Mouse (Mus musculus) liver, postnatal 0 days (tissue): ENCODE data around the gene Cdiptos. TPM values are rescaled to one million over a fixed set of nuclear protein-coding genes. Genes with fewer than 3 reads are reported as not detected.
A peak's percentile ranks its signal among the peaks of the same experiment; 100 is the strongest.

Experiments used
- ATAC-seq: fragments of 200-750 bp; cut with Nextera tagmentation; 2 replicates; pipeline ENCODE4 v1.8.0; 2017; ENCODE audit warnings: mild to moderate bottlenecking, moderate library complexity
- DNase-seq: peaks from one replicate; pipeline ENCODE4 v3.0.0-alpha.2; 2016
- H3K27ac ChIP-seq: fragments of 300-500 bp; sonication (generic); 2 replicates; pipeline ENCODE4 v1.5.1; 2014; ENCODE audit warnings: antibody characterized with exemption, moderate library complexity, mild to moderate bottlenecking, low read depth
- H3K27me3 ChIP-seq: fragments of 300-500 bp; sonication (generic); 2 replicates; pipeline ENCODE4 v1.6.1; 2014; ENCODE audit warnings: low read length, control low read depth, mixed read lengths; ENCODE audit not compliant: insufficient read depth
- H3K36me3 ChIP-seq: fragments of 300-500 bp; sonication (generic); replicated peaks from 2 replicates; pipeline ENCODE4 v1.6.1; 2014; ENCODE audit warnings: mild to moderate bottlenecking, control low read depth, low read length, moderate library complexity, mixed read lengths; ENCODE audit not compliant: insufficient read depth
- H3K4me1 ChIP-seq: fragments of 300-500 bp; sonication (generic); 2 replicates; pipeline ENCODE4 v1.6.1; 2014; ENCODE audit warnings: antibody characterized with exemption, mild to moderate bottlenecking, control low read depth; ENCODE audit not compliant: insufficient read depth
- H3K4me2 ChIP-seq: fragments of 300-500 bp; sonication (generic); 2 replicates; pipeline ENCODE4 v1.6.1; 2014; ENCODE audit warnings: low read depth, mild to moderate bottlenecking, low read length, moderate library complexity, mixed read lengths
- H3K4me3 ChIP-seq: fragments of 300-500 bp; sonication (generic); 2 replicates; pipeline ENCODE4 v1.5.1; 2014; ENCODE audit warnings: low read depth, low read length
- H3K9ac ChIP-seq: fragments of 300-500 bp; sonication (generic); replicated peaks from 2 replicates; pipeline ENCODE4 v1.6.1; 2014; ENCODE audit warnings: mild to moderate bottlenecking, moderate library complexity
- H3K9me3 ChIP-seq: fragments of 300-500 bp; sonication (generic); 2 replicates; pipeline ENCODE4 v1.6.1; 2016; ENCODE audit warnings: mild to moderate bottlenecking, control low read depth, low read length, mixed read lengths
- CTCF ChIP-seq: sonication (generic); IDR thresholded peaks from 2 replicates; pipeline ENCODE4 v1.5.1; 2016; ENCODE audit warnings: antibody characterized with exemption, low read depth
- EP300 ChIP-seq: IDR thresholded peaks from 2 replicates; pipeline ENCODE4 v1.6.1; 2016; ENCODE audit warnings: antibody characterized with exemption, low read depth, mild to moderate bottlenecking
- WGBS: fragments of 180-500 bp; shearing (Covaris S2); extraction: QIAGEN DNeasy Blood & Tissue Kit; methylation state at CpG from one replicate; pipeline ENCODE4 v1.1.7; 2014; ENCODE audit not compliant: insufficient replicate concordance; 5-methylcytosine and 5-hydroxymethylcytosine counted together
- polyA plus RNA-seq: library from polyadenylated mRNA; unstranded; fragments of >200 nt; fragmentation: Nextera tagmentation; extraction: Ambion mirVana; gene quantifications from 2 replicates; pipeline ENCODE4 v1.2.1, GENCODE M21; 2015

The Cdiptos gene
- polyA plus RNA-seq, 1 experiment from 2014 or later = 0.68 TPM

DNA sequence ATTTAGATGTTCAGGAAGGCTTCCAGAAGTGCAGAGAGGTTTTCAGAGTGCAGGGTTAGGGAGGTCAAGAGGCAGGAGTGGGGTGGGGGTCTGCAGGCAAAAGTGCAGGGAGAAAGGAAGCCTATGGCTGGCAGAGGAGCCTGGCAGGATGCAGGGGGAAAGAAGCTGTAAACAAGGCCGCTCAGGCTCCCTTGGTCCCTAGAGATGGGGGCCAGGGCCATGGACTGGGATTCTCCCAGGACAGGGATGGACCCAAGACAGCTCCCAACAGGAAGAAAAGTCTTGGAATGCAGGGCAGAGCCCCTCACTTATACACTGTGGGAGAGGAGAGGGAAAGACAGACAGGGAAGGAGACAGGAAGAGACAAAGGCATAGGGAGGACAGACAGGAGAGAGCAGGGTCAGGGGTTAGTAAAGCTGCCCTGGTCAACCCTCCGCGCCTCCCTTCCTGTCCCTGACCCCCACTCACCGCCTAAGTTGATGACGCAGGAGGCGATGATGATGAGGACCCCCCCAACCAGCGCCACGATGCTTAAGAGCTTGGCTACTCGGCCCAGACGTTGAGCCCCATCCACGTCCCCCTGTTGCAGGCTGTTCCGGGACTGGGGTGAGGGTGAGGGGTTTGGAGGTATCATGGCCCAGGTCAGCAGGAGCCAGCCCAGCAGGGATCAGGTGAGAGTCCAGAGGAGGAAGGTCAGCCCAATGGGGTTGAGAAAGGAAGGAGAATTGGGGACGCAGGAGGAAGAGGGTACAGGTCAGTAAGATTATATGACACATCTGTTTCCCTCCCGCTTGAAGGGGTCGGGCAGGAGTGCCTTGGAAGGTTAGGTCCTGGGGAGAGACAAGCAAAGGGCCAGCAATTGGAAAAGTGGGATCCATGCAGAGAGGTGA lies 42.8 kb upstream of the Cdiptos start:
- Histone ChIP-seq H3K4me1 (peaks cover 57% of the 10 kb centered on the region), H3K9me3 (no peaks in the 10 kb centered on the region), H3K4me2 (no peak overlapping the region), H3K27me3 (no peaks in the 10 kb centered on the region), H3K36me3 (peaks cover 19% of the 10 kb centered on the region), H3K4me3 (no peak overlapping the region), H3K27ac (no peak overlapping the region; the same call in 1 of the 2 replicates), H3K9ac (no peak overlapping the region)
- 82% methylated on average over 14 of the region's 15 CpGs for WGBS
- DNase-seq = no peak
- no peak for ATAC-seq
- TF ChIP-seq CTCF = no peak
- no peak for TF ChIP-seq EP300

DNA sequence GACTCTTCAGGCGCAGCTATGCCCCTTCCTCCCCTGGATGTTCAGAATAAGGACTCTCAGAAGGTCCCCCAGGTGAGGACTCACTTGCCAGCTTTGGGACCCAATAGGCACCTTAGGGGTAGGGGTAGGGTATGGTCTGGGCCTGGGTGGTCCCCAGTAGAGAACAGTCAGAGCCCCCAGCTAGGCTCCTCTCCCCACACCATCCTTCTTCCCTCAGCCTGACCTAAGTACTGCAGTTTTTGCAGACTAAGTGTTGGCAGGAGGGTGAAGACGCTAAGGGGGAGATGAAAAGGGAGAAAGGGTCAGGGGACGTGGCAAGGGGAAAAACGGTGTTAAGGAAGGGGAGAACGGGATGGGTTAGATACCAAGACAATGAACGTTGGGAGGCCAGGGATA lies 42.0 kb upstream of the Cdiptos start:
- Histone ChIP-seq H3K27ac (no peak overlapping the region), H3K4me1 (peaks cover 55% of the 10 kb centered on the region), H3K27me3 (no peaks in the 10 kb centered on the region), H3K4me2 (no peak overlapping the region), H3K4me3 (no peak overlapping the region), H3K9ac (no peak overlapping the region), H3K9me3 (no peaks in the 10 kb centered on the region), H3K36me3 (peaks cover 14% of the 10 kb centered on the region)
- ATAC-seq (no peak), DNase-seq (no peak)
- TF ChIP-seq EP300 = no peak
- no peak for TF ChIP-seq CTCF
- WGBS = 48% methylated on average over 6 of the region's 6 CpGs

DNA sequence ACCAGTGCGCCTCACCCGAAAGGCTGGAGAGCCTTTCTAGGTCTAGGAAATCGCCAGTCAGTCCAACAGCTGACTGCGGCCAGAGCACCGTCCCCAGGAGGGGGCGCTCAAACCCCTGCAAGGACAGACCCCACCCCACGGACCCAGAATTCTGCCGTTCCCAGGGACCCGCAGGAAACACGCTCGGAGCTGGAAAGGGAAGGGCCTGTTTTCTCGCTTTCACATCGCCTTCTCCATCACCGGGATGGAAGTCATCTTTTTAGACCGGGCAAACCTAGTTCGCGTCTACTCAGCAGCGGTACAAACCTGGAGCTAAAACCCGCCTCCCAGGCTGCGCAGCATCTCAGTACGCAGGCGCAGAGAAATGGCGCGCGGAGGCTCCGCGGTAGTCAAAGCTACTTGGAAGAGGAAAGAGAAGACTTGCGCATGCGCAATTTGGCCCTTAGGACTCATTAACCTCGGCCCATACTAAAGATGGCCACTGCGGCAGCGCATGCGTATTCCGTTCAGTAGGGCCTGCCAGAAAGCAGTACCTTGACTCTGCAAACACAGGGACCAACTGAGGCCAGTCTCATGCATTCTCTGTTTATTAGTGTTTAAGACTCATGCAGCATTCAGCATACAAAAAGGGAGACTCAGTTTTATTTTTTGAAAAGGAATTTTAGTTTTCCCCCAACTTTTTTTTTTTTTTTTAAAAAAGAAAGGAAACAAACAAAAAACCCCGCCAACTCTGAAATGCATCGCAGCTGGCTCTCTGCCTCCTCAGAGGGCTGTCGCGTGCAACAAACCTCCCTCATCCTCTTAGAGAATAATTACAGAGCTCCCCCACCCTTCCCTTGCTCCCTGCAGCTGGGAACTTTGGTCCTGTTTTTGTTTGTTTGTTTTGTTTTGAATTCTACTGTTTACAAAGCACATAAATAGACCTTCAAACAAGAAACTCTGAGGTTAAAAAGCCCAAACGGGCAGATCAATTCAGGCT lies 41.4 kb upstream of the Cdiptos start, which contains the start of gene Pagr1a:
TSS of gene Pagr1a (minus strand) at position 382 of the 979 bp plus-strand sequence.
- Histone ChIP-seq H3K27ac (peak within 1 kb of the TSS; percentile 87), H3K4me2 (peak within 1 kb of the TSS; percentile 83), H3K27me3 (no peaks in the 10 kb centered on the region), H3K9ac (peak within 1 kb of the TSS; percentile 72), H3K36me3 (peaks cover 9% of the 10 kb centered on the region), H3K4me1 (peaks cover 49% of the 10 kb centered on the region), H3K9me3 (no peaks in the 10 kb centered on the region), H3K4me3 (peak within 1 kb of the TSS; percentile 73)
- ATAC-seq (peak; percentile 90), DNase-seq (peak; percentile 97)
- WGBS = 4% methylated on average over 39 of the region's 39 CpGs
- TF ChIP-seq EP300 = peak; percentile 25; the same call in 1 of the 2 replicates
- TF ChIP-seq CTCF = peak; percentile 95

DNA sequence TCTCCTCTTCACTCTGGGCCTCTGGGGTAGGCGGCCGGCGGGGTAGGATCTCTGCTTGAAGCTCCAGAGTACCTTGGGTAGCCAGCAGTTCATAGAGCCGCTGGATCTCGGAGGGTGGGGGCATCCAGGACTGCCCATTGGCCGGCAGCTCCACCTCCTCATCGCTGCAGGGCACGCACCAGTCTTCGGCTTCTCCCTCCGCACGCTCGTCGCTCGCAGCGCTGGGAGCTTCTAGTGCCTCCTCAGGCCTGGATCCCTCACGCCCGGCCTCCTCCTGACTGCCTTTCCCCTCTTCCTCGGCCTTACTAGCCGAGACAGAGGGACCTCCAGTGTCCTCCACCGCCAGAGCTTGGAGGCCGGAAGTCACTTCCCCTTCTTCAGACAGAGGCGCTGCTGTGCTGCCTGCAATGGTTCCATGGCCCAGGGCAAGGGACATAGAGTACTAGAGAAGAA lies 40.6 kb upstream of the Cdiptos start:
- under 1% methylated on average over 22 of the region's 22 CpGs for WGBS
- no peaks in the 10 kb centered on the region for H3K27me3 ChIP-seq
- H3K36me3 ChIP-seq = peaks cover 8% of the 10 kb centered on the region; the same call in 1 of the 2 replicates
- H3K9me3 ChIP-seq = no peaks in the 10 kb centered on the region
- peak overlapping the region; percentile 72 for H3K9ac ChIP-seq
- TF ChIP-seq CTCF = no peak
- no peak for TF ChIP-seq EP300
- peaks cover 42% of the 10 kb centered on the region for H3K4me1 ChIP-seq
- DNase-seq (peak; percentile 69), ATAC-seq (peak; percentile 42)
- peak overlapping the region; percentile 73 for H3K4me3 ChIP-seq
- peak overlapping the region; percentile 87 for H3K27ac ChIP-seq
- H3K4me2 ChIP-seq = peak overlapping the region; percentile 83

DNA sequence TGATC lies 40.4 kb upstream of the Cdiptos start, which contains the start of gene Pagr1b:
TSS of gene Pagr1b (minus strand) at position 4 of the 5 bp plus-strand sequence.
- peak within 1 kb of the TSS; percentile 72 for H3K9ac ChIP-seq
- no peak for DNase-seq
- peaks cover 40% of the 10 kb centered on the region for H3K4me1 ChIP-seq
- peak within 1 kb of the TSS; percentile 83 for H3K4me2 ChIP-seq
- no peaks in the 10 kb centered on the region for H3K9me3 ChIP-seq
- no peak for TF ChIP-seq CTCF
- TF ChIP-seq EP300 = no peak
- ATAC-seq = no peak
- H3K36me3 ChIP-seq = peaks cover 8% of the 10 kb centered on the region; the same call in 1 of the 2 replicates
- no peaks in the 10 kb centered on the region for H3K27me3 ChIP-seq
- peak within 1 kb of the TSS; percentile 87 for H3K27ac ChIP-seq
- H3K4me3 ChIP-seq = peak within 1 kb of the TSS; percentile 73

DNA sequence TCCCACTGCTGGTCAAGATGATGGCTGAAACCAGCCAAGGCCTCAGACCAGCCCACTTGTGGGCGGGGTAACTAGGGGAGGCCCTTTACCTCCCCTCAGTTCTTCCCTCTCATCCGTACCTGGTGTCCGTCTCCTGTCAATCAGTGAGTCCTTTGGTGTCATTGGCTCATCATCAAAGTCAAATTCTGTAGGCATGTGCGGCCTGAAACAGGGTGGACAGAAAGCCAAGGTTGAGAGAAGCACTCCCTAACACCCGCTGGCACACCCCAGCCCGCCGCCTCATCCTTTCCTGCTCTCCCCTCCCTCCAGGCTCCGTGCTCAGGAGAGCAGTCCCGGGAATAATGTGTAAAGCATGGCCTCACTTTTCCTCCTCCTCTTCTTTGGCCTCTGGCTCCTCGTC lies 40.2 kb upstream of the Cdiptos start:
- WGBS = 6% methylated on average over 10 of the region's 10 CpGs
- DNase-seq (peak; percentile 70), ATAC-seq (peak; percentile 27)
- Histone ChIP-seq H3K36me3 (peaks cover 8% of the 10 kb centered on the region; the same call in 1 of the 2 replicates), H3K9ac (peak overlapping the region; percentile 72), H3K4me3 (peak overlapping the region; percentile 73), H3K9me3 (no peaks in the 10 kb centered on the region), H3K27me3 (no peaks in the 10 kb centered on the region), H3K27ac (peak overlapping the region; percentile 87), H3K4me1 (peaks cover 38% of the 10 kb centered on the region), H3K4me2 (peak overlapping the region; percentile 83)
- TF ChIP-seq EP300 = no peak
- TF ChIP-seq CTCF = no peak
